ENCODE assay signal across 11 mouse cellular contexts in genomic region chr17:28511616-28512541, GRCm38 (mm10). TPM values are rescaled to one million over a fixed set of nuclear protein-coding genes. Genes with fewer than 3 reads are reported as not detected.
A peak's percentile ranks its signal among the peaks of the same experiment; 100 is the strongest.
DNase-seq lines count a peak whose midpoint lies in the region; ATAC-seq and TF ChIP-seq lines count a peak whose summit lies in the region.
"Had no signal": no experiment of that assay in that cellular context is flagged by ENCODE, and none has a peak within 500 bp of the region (broad histone marks: within the 10 kb centered on the region; RNA-seq: fewer than 3 reads in every experiment).

No protein-coding gene starts in this region.

- peaks cover 65% of the 10 kb centered on the region for H3K4me1 ChIP-seq in kidney, embryonic 15.5 days
- H3K4me1 ChIP-seq in thymus, adult 2 months (replicated peaks; ENCODE audit: control insufficient read depth, insufficient read depth, low read length): peaks cover 64% of the 10 kb centered on the region

- peak overlapping the region; percentile 51 for H3K27ac ChIP-seq in kidney, embryonic 15.5 days
- H3K27ac ChIP-seq in thymus, adult 2 months (ENCODE audit: control insufficient read depth, insufficient read depth, low read length): peak overlapping the region; percentile 40; the same call in 1 of the 2 replicates

- H3K9ac ChIP-seq in kidney, embryonic 15.5 days: no peak overlapping the region

- no peaks in the 10 kb centered on the region for H3K36me3 ChIP-seq in kidney, embryonic 15.5 days
- H3K36me3 ChIP-seq in thymus, adult 2 months (ENCODE audit: control insufficient read depth, insufficient read depth, low read length): no peaks in the 10 kb centered on the region

- H3K4me3 ChIP-seq in kidney, embryonic 15.5 days (replicated peaks): no peak overlapping the region
- H3K4me3 ChIP-seq in thymus, adult 2 months (ENCODE audit: control insufficient read depth, insufficient read depth, low read length): no peak overlapping the region

- ATAC-seq in kidney, embryonic 15.5 days (replicated peaks; ENCODE audit: low FRiP score): no peak
- ATAC-seq: midbrain, embryonic 16.5 days had no signal

- no peaks in the 10 kb centered on the region for H3K9me3 ChIP-seq in kidney, embryonic 15.5 days (replicated peaks)

- no peak for TF ChIP-seq POLR2A in thymus, adult 2 months (IDR thresholded peaks at IDR 0.05; ENCODE audit: control insufficient read depth, extremely low read depth, insufficient read depth, low read length, poor library complexity)

- WGBS in kidney, embryonic 15.5 days: 33% methylated on average over 9 of the region's 9 CpGs
- 52% methylated on average over 9 of the region's 9 CpGs for whole genome bisulfite sequencing in thymus, adult 2 months

- H3K27me3 ChIP-seq in kidney, embryonic 15.5 days: no peaks in the 10 kb centered on the region
- no peaks in the 10 kb centered on the region for H3K27me3 ChIP-seq in thymus, adult 2 months (ENCODE audit: control insufficient read depth, insufficient read depth, low read length)

- H3K4me2 ChIP-seq in kidney, embryonic 15.5 days: no peak overlapping the region

- TF ChIP-seq CTCF in thymus, adult 2 months (IDR thresholded peaks at IDR 0.05; ENCODE audit: borderline replicate concordance, control insufficient read depth, extremely low read depth, insufficient read depth, low read length, poor library complexity): no peak

- DNase-seq in adrenal gland, adult (ENCODE audit: inconsistent age in 2 of 2, low spot score in 1 of 2): peak; percentile 50 to 64
- DNase-seq in adrenal gland, adult 2 months: no peak
- DNase-seq in kidney, adult 11 months: no peak
- no peak for DNase-seq in thymus, adult 2 months
- no peak for DNase-seq in thymus, postnatal 10 days (ENCODE audit: low spot score in 2 of 2)
- no peak for DNase-seq in left cerebral cortex, adult 8-10 months (ENCODE audit: low spot score in 2 of 2)
- DNase-seq in right cerebral cortex, adult 2 months (ENCODE audit: low spot score in 2 of 2): no peak
- DNase-seq: cerebellum, adult 11 months had no signal

RNA-seq across cellular contexts. Expression of gene Fkbp5, which starts 5.4 kb away (rescaled TPM):
- total RNA-seq in adrenal gland, adult 2 months (2021): 10 to 100 TPM; 68.0 to 69.5 TPM
- polyA plus RNA-seq in adrenal gland, adult 2 months (2012; rRNA removed): 24.4 and 27.1 TPM in 2 replicates
- 31.1 and 35.0 TPM in 2 replicates for polyA plus RNA-seq in kidney, embryonic 15.5 days (2015; fragmentation: Nextera tagmentation; extraction: Ambion mirVana)
- 157 and 179 TPM in 2 replicates for polyA plus RNA-seq in thymus, adult 2 months (2012; rRNA removed)
- total RNA-seq in left cerebral cortex, adult 8-10 months (2022): 10 to 100 TPM; 34.6 to 56.0 (median 46.5) TPM

RNA-seq across cellular contexts. Expression of gene Armc12, which starts 18.7 kb away (rescaled TPM):
- total RNA-seq in adrenal gland, adult 2 months (2021): not detected
- not detected in 2 replicates for polyA plus RNA-seq in adrenal gland, adult 2 months (2012; rRNA removed)
- not detected in 2 replicates for polyA plus RNA-seq in kidney, embryonic 15.5 days (2015; fragmentation: Nextera tagmentation; extraction: Ambion mirVana)
- 0.33 and 0.58 TPM in 2 replicates for polyA plus RNA-seq in thymus, adult 2 months (2012; rRNA removed)
- total RNA-seq in left cerebral cortex, adult 8-10 months (2022): not detected
- polyA plus RNA-seq: heart, embryonic 14.5 days; midbrain, embryonic 16.5 days had no signal

RNA-seq across cellular contexts. Expression of gene Clpsl2, which starts 37.3 kb away (rescaled TPM):
- total RNA-seq in adrenal gland, adult 2 months (2021): not detected
- not detected in 2 replicates for polyA plus RNA-seq in adrenal gland, adult 2 months (2012; rRNA removed)
- not detected in 2 replicates for polyA plus RNA-seq in kidney, embryonic 15.5 days (2015; fragmentation: Nextera tagmentation; extraction: Ambion mirVana)
- not detected in 2 replicates for polyA plus RNA-seq in thymus, adult 2 months (2012; rRNA removed)
- not detected for total RNA-seq in left cerebral cortex, adult 8-10 months (2022)
- polyA plus RNA-seq: heart, embryonic 14.5 days; midbrain, embryonic 16.5 days had no signal

RNA-seq across cellular contexts. Expression of gene Clps, which starts 48.7 kb away (rescaled TPM):
- not detected for total RNA-seq in adrenal gland, adult 2 months (2021)
- 1.4 and 45.4 TPM in 2 replicates for polyA plus RNA-seq in adrenal gland, adult 2 months (2012; rRNA removed)
- 0.78 and 2.6 TPM in 2 replicates for polyA plus RNA-seq in kidney, embryonic 15.5 days (2015; fragmentation: Nextera tagmentation; extraction: Ambion mirVana)
- polyA plus RNA-seq in thymus, adult 2 months (2012; rRNA removed): 1.3 and 5.4 TPM in 2 replicates
- not detected for total RNA-seq in left cerebral cortex, adult 8-10 months (2022)
- polyA plus RNA-seq: heart, embryonic 14.5 days; midbrain, embryonic 16.5 days had no signal

Comparison
In these comparisons a context has a peak if more than half of its experiments do, and no peak if none do; other contexts are left out.
1. DNase-seq: peak in adrenal gland, adult (2 of 2); none in adrenal gland, adult 2 months (single experiment), kidney, adult 11 months (single experiment), thymus, adult 2 months (single experiment), thymus, postnatal 10 days (0 of 2), left cerebral cortex, adult 8-10 months (0 of 2) and right cerebral cortex, adult 2 months (0 of 2).